Mouse (Mus musculus) kidney, adult 2 months (tissue): Measurements from ENCODE around the gene Marcks.

ENCODE experiments used
- CTCF ChIP-seq: fragments of 200-500 bp; conservative IDR thresholded peaks from 2 replicates; pipeline ENCODE4 v1.5.1; 2011; ENCODE audit warnings: low read depth, mild to moderate bottlenecking, control low read depth, low read length, moderate library complexity, mixed read lengths; ENCODE audit not compliant: insufficient read depth, insufficient read length
- POLR2A ChIP-seq: fragments of 200-500 bp; IDR thresholded peaks from one replicate; pipeline ENCODE4 v1.6.1; 2011; ENCODE audit warnings: low read depth, low read length, control low read depth

DNA sequence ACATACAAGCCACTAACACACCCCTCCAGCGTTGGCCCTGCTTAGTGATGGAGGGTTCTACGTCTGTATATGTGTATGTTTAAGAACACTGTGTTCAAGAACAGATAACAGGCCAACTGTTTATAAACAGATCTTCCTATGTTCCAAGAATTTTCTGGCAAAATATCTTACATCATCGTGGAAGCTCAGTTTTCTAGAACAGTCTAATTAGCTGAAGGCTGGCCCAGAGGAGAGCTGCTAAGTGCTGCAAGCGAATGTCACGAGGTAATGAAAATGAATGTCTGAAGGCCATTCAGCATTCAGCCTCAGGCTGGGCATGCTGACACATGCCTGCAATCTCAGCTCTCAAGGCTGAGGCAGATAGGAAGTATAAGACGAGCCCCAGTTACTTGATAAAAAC lies 42.9 kb downstream of the Marcks start:
- TF ChIP-seq POLR2A (no peak), CTCF (no peak)
